Mouse (Mus musculus) liver, adult (tissue): ENCODE results near the gene Celsr1.

Experiments used
- GATA4 ChIP-seq: IDR thresholded peaks from 2 replicates; pipeline ENCODE4 v1.6.1; 2014; ENCODE audit warnings: mild to moderate bottlenecking, low read length; ENCODE audit not compliant: insufficient replicate concordance

Celsr1 gene

GRCm38 (mm10) chr15:86021971-86022370 lies 11.6 kb downstream of the Celsr1 start:
- TF ChIP-seq GATA4 = no peak

- no peak for TF ChIP-seq GATA4
Measured at GRCm38 (mm10) chr15:86021301-86021700, 12.3 kb downstream of the Celsr1 start.

DNA sequence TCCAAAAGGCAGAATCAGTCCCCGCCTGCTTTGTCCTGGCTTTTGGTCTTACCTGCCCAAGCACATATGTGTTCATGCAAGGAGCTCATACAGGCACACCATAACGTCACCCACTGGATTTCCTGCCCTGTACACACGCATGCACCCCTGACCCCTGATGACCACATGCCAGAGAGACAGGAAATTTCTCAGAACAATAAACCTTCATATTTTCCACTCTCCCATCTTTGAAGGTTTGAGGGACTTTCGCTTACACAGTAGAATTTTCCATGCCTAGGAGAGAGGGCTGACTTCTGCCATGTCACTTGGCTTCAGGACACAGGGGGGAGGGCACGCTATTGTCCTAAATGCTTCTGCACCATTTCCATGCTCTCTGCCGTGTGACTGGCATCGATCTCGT lies 13.6 kb downstream of the Celsr1 start:
- TF ChIP-seq GATA4 = no peak

GRCm38 (mm10) chr15:86018753-86019512 lies 14.6 kb downstream of the Celsr1 start:
- no peak for TF ChIP-seq GATA4

DNA sequence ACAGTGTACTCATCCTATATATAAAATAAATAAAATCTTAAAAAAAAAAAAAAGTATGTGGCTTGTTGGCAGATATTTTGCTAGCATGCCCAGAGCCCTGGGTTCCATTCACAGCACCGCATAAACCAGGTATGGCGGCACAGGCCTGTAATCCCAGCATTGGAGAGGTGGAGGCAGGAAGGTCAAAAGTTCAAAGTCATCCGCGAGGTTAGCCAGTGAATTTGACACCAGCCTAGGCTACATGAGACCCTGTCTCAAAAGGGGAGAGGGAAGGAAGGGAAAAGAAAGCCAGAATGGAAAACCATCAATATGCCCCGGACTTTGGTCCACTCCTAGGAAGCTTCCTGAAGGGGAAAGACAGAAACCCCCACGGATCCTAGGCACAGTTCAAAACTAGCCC lies 16.2 kb downstream of the Celsr1 start:
- no peak for TF ChIP-seq GATA4

DNA sequence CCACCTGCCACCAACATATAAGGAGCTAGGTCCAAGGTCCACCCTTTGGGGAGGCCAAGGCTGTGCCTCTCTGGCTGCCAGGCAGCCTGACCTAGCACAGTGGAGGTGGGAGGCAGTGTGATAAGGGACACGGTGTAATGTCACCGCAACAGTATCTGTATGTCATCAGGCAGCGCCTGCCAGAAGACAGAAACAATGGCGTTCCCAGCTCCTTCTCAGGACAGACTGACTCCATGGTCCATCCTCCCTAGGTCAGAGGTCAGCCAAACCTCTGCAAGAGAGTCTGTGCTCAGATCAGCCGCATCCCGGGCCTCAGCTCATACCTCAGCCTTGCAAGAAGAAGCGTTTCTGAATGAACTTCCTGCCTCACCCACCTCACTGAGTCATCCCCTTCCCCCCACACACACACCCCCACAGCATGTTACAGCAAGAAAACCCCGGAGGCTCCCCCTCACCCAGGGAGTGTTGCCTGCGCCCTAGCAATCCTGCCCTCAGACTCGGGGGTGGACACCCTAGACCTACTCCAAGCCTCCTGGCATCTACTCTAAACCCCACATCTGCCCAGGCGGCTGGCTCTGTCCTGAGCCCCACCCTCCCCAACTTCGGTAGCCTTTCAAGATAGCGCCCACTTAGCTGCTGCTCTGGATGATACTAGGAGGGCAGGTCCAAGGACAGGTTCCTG lies 17.6 kb downstream of the Celsr1 start:
- no peak for TF ChIP-seq GATA4

DNA sequence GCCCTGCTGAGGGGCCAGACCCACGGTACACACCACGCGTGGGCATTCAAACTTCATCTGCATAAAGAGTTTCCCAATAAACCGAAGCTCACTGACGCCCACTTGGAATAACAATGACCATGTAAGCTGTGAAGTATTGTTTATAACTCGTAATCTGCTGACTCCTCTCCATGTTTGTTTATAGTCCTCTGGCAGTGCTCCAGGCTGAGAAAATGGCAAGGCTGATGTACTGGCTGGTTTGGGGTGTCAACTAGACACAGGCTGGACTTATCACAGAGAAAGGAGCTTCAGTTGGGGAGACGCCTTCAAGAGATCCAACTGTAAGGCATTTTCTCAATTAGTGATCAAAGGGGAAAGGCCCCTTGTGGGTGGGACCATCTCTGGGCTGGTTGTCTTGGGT lies 18.6 kb downstream of the Celsr1 start:
- no peak for TF ChIP-seq GATA4

GRCm38 (mm10) chr15:86013656-86014055 lies 19.9 kb downstream of the Celsr1 start:
- TF ChIP-seq GATA4 = no peak

- no peak for TF ChIP-seq GATA4
Measured at GRCm38 (mm10) chr15:86013130-86013529, 20.4 kb downstream of the Celsr1 start.

DNA sequence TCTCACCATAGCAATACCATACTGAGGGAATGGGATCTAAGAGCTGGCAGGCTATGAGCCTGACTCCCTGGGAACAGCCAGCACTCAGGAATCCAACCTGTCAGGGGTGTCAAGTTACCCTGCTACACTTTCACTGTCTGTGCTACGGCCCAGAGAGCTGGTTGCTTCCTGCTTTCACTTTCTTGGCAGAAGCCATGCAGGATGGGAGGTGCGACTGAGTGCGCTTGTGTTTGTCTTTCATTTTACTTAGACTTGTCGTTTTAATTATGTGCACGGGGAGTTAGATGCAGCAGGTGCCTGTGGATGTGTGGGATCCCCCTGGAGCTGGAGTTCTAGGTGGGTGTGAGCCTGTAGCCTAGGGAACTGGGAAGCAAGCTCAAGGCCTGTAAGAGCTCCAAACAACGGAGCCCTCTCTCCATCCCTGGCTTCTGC lies 25.9 kb downstream of the Celsr1 start:
- no peak for TF ChIP-seq GATA4

DNA sequence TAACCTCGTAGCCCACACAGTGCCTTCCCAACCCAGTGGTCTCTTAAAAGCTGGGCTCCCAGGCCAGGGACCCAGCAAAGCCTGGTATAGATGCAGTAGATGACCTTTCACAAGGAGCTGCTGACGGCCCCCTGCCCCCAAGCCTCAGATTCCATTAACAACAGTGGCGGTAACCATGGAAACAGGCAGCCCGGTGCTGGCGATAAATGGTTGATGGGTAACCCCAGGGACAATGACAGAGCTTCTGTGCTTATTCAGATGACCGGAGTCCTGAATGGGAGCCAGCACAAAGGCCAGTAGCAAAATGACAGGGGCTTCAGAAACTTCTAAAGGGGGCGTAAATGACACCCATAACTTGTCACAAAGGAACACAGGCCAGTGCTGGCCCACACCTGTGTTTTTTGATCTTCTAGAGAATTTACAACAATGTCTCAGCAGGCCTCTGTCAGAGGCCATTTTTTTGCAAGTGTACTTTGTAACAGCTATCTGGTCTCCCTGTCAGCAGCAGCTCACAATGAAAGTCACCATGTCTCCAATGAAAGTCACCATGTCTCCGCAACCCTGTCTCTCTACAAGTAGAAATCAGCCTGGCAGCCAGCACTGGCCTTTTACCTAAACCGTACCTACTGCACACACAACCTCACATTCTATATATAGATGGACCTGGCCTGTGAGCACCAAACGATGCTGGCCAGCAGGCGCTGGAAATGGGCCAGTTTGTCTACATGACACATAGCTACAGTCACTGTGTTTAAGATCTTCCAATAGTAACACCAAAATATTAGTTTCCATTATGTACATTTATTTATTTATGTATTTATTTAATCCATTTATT lies 27.7 kb downstream of the Celsr1 start:
- no peak for TF ChIP-seq GATA4

DNA sequence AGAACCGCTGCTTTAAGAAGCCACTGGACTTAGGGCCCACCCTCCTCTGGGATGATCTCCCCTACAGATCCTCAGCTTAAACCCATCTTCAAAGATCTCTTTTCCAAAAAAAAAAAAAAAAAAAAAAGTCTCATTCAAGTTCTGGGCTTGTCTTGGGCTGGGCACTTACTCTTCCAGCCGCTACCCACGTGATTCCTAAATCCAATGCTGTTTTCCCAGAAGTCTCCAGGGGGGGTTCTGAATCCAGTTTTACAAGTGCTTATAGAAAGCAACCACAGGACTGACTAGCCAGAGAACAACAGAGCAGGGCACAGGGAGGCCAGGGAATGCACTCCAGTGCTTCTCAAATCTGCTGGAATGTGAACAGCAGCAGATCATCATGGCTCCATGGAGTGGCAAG lies 29.5 kb downstream of the Celsr1 start:
- no peak for TF ChIP-seq GATA4

GRCm38 (mm10) chr15:86000706-86001292 lies 32.8 kb downstream of the Celsr1 start:
- TF ChIP-seq GATA4 = no peak

GRCm38 (mm10) chr15:85998525-85999230 lies 34.9 kb downstream of the Celsr1 start:
- no peak for TF ChIP-seq GATA4
